Mouse (Mus musculus) megakaryocyte, embryonic 14.5 days (primary cell): ENCODE measurements around the gene Zdhhc14.

Experiments
- FLI1 ChIP-seq: IDR thresholded peaks from 2 replicates; pipeline ENCODE4 v1.6.1; 2012; ENCODE audit warnings: low read length, inconsistent platforms, mixed read lengths
- GATA1 ChIP-seq: IDR thresholded peaks from 3 replicates; pipeline ENCODE4 v1.6.1; 2012; ENCODE audit warnings: mixed read lengths, low read length, inconsistent platforms, borderline replicate concordance

DNA sequence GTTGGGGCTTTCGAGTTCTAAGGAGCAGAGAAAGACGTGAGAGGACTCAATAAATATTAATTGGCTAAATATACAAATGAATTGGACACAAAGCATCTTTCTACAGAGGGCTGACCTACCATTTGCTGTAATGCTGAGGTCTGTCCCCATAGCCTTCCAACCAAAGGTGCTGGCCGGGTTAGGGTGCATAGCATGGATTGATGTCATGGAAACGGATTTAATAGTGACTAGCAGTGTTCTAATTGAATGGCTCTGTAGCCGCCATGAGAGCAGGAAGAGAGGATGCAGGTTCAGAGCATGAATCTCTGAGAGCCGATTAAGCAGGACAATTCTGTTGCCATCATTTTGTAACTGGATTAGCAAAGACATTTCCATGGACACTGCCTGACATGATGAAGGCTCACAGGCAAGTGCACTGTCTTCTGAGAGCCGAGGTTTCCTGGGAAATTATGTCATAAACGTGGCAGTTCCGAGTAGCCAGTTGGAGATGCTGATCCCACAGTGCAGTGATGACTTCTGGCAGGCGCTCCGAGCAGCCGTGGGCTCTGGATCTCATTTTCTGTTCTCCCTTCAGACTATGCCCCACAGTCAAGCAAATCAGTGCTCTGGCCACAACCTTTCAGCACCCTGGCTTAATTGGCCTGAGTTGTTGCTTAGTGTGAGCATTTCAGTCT is 91.3 kb downstream of the Zdhhc14 start:
- TF ChIP-seq GATA1, result no peak
- TF ChIP-seq FLI1, result no peak
